ENCODE assay signal across 10 mouse cellular contexts in genomic region chr7:49159646-49160555, GRCm38 (mm10).
DNase-seq lines count a peak whose midpoint lies in the region; ATAC-seq and TF ChIP-seq lines count a peak whose summit lies in the region.
"Had no signal": no experiment of that assay in that cellular context is flagged by ENCODE, and none has a peak within 500 bp of the region (broad histone marks: within the 10 kb centered on the region; RNA-seq: fewer than 3 reads in every experiment).

No protein-coding gene starts in this region.

- TF ChIP-seq CTCF in lung, embryonic 14.5 days (IDR thresholded peaks at IDR 0.05; ENCODE audit: low read depth) = no peak
- no peak for TF ChIP-seq CTCF in brain, embryonic 14.5 days (IDR thresholded peaks at IDR 0.05; ENCODE audit: borderline replicate concordance, extremely low read depth, insufficient read depth, insufficient read length)
- no peak for TF ChIP-seq CTCF in forebrain, postnatal 0 days (IDR thresholded peaks at IDR 0.05; ENCODE audit: low read depth)

- H3K9me3 ChIP-seq in lung, embryonic 14.5 days (ENCODE audit: low read depth, low read length) = no peaks in the 10 kb centered on the region
- 0 out of 2 replicates have a peak, but pooled peaks cover 6% of the 10 kb centered on the region for H3K9me3 ChIP-seq in forebrain, postnatal 0 days (ENCODE audit: low read length)
- H3K9me3 ChIP-seq: liver, embryonic 12.5 days had no signal

- no peak overlapping the region for H3K27ac ChIP-seq in lung, embryonic 14.5 days (ENCODE audit: low read depth)
- 0 out of 2 replicates have a peak overlapping the region, but pooled peaks have one; percentile 30 for H3K27ac ChIP-seq in forebrain, postnatal 0 days (ENCODE audit: low read depth, low read length)
- H3K27ac ChIP-seq: liver, embryonic 12.5 days had no signal

- TF ChIP-seq POLR2A in brain, embryonic 14.5 days (IDR thresholded peaks at IDR 0.05; ENCODE audit: borderline replicate concordance, extremely low read depth, insufficient read depth, insufficient read length, poor library complexity, severe bottlenecking) = no peak

- H3K4me1 ChIP-seq in lung, embryonic 14.5 days (ENCODE audit: insufficient read depth) = peaks cover 11% of the 10 kb centered on the region
- H3K4me1 ChIP-seq in forebrain, postnatal 0 days (ENCODE audit: insufficient read depth) = peaks cover 24% of the 10 kb centered on the region
- H3K4me1 ChIP-seq: liver, embryonic 12.5 days had no signal

- peak; percentile 27 for DNase-seq in lung, embryonic 14.5 days
- no peak for DNase-seq in lung, postnatal 25 days (ENCODE audit: low spot score)
- DNase-seq in brain, embryonic 14.5 days (ENCODE audit: low read depth) = peak; percentile 81
- DNase-seq in forebrain, postnatal 0 days = no peak
- DNase-seq in heart, postnatal 4 days = peak; percentile 69
- DNase-seq in thymus, postnatal 36 days = no peak
- no peak for DNase-seq in urinary bladder, adult 18-20 months (ENCODE audit: low spot score in 2 of 2)
- DNase-seq: thymus, postnatal 4 days had no signal

- H3K4me2 ChIP-seq in lung, embryonic 14.5 days = no peak overlapping the region
- H3K4me2 ChIP-seq in forebrain, postnatal 0 days (ENCODE audit: low read depth) = no peak overlapping the region
- H3K4me2 ChIP-seq: liver, embryonic 12.5 days had no signal

- 77% methylated on average over 18 of the region's 18 CpGs for WGBS in lung, embryonic 14.5 days
- 39% methylated on average over 18 of the region's 18 CpGs for WGBS in forebrain, postnatal 0 days

- H3K9ac ChIP-seq in lung, embryonic 14.5 days = no peak overlapping the region
- H3K9ac ChIP-seq in forebrain, postnatal 0 days = no peak overlapping the region
- H3K9ac ChIP-seq: liver, embryonic 12.5 days had no signal

- H3K36me3 ChIP-seq in lung, embryonic 14.5 days (ENCODE audit: insufficient read depth) = no peaks in the 10 kb centered on the region
- H3K36me3 ChIP-seq in forebrain, postnatal 0 days (ENCODE audit: insufficient read depth) = no peaks in the 10 kb centered on the region
- H3K36me3 ChIP-seq: liver, embryonic 12.5 days had no signal

- no peak overlapping the region for H3K4me3 ChIP-seq in lung, embryonic 14.5 days (ENCODE audit: low read depth, low read length)
- H3K4me3 ChIP-seq in forebrain, postnatal 0 days (ENCODE audit: low read depth, low read length) = no peak overlapping the region
- H3K4me3 ChIP-seq: liver, embryonic 12.5 days had no signal

- ATAC-seq in lung, embryonic 14.5 days (ENCODE audit: insufficient read depth) = no peak
- ATAC-seq in forebrain, postnatal 0 days = 0 out of 2 replicates have a peak, but pooled peaks have one; percentile 14
- ATAC-seq: intestine, postnatal 0 days; liver, embryonic 12.5 days had no signal

- H3K27me3 ChIP-seq in lung, embryonic 14.5 days (ENCODE audit: insufficient read depth, low read length) = no peaks in the 10 kb centered on the region
- no peaks in the 10 kb centered on the region for H3K27me3 ChIP-seq in forebrain, postnatal 0 days (ENCODE audit: insufficient read depth, low read length)
- H3K27me3 ChIP-seq: liver, embryonic 12.5 days had no signal

Comparison
In these comparisons a context has a peak if more than half of its experiments do, and no peak if none do; other contexts are left out.
1. DNase-seq: peak in lung, embryonic 14.5 days (single experiment), brain, embryonic 14.5 days (single experiment) and heart, postnatal 4 days (single experiment); none in lung, postnatal 25 days (single experiment), forebrain, postnatal 0 days (single experiment), thymus, postnatal 36 days (0 of 2) and urinary bladder, adult 18-20 months (0 of 2).